Mouse (Mus musculus) G1E (cell line): ENCODE measurements around the gene Aurkb.

Experiments used
- CTCF ChIP-seq: IDR thresholded peaks from 2 replicates; pipeline ENCODE4 v1.5.1; 2012; ENCODE audit warnings: low read depth, low read length, inconsistent platforms, mixed read lengths
- GATA1 ChIP-seq: IDR thresholded peaks from 2 replicates; pipeline ENCODE4 v1.6.1; 2012; ENCODE audit warnings: borderline replicate concordance, low read length, inconsistent platforms, mixed read lengths
- TAL1 ChIP-seq: conservative IDR thresholded peaks from 2 replicates; pipeline ENCODE4 v1.6.1; 2012; ENCODE audit warnings: low read depth, low read length, inconsistent platforms, mixed read lengths

DNA sequence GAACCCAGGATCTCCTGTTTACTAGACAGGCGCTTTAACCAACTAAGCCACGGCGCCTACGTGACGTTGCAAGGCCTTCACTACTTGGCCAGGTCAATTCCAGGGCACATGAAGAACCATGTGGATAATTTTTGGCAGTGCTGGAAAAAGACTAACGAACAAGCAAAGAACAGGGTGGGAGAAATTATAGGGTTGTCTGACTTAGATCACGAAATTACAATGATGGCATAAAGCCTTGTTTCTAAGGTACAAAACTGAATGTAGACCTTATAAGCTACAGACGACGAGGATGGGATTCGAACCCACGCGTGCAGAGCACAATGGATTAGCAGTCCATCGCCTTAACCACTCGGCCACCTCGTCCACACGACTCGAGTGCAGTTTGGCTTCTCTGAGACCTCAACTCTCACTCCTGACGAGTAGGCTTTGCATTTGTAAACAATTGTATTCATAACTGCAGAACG, 17.3 kb downstream of the Aurkb start:
- TF ChIP-seq CTCF (no peak), TAL1 (no peak), GATA1 (no peak)
